Comparison of ENCODE assay signal across 8 mouse cellular contexts in the genomic region with DNA sequence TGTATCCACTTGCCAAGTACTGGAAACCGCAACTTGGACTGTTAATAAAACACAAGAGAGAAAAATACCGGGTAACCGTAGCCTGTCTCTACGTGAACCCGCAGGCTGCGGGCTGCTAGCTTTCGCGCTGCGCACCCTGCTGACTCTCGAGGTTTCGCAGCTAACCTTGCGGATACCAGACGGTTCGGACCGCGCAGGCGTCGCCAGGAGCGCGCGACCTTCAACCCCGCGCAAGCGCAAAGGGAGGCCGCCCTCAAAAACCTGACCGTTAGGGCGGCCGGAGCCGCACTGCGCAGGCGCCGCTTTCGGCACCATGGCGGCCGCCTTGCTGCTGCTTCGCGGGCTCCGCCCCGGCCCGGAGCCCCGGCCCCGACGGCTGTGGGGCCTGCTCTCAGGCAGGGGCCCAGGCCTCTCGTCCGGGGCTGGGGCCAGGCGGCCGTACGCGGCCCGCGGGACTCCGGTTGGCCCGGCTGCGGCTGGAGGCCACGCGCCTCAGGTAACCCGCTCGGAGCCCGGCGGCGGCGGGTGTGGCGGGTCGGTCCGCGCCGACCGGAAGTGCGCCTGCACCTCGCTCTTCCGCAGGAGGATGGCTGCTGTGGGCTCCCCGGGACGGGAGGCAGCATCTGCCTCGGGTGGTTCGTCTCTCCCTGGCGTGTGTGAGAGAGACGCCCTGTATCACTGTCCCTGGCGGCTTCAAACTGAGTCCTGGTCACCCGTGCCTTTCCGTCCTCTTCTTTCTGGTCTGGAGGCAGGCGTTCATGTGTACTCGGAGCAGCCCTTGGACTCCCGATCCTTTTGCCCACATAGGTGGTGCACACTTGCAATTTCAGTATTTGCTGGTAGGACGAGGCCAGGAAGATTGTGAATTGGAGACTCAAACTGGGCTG. TPM values are rescaled to one million over a fixed set of nuclear protein-coding genes. Genes with fewer than 3 reads are reported as not detected.
A peak's percentile ranks its signal among the peaks of the same experiment; 100 is the strongest.
DNase-seq lines count a peak whose midpoint lies in the region; ATAC-seq lines count a peak whose summit lies in the region.

No protein-coding gene starts in this region.

- ATAC-seq in hindbrain, embryonic 15.5 days (ENCODE audit: low FRiP score, low read depth): peak; percentile 97

- H3K4me3 ChIP-seq in hindbrain, embryonic 15.5 days: peak overlapping the region; percentile 69

- no peaks in the 10 kb centered on the region for H3K9me3 ChIP-seq in hindbrain, embryonic 15.5 days

- H3K4me2 ChIP-seq in hindbrain, embryonic 15.5 days: peak overlapping the region; percentile 78

- WGBS in hindbrain, embryonic 15.5 days: under 1% methylated on average over 78 of the region's 84 CpGs

- peaks cover 5% of the 10 kb centered on the region for H3K36me3 ChIP-seq in hindbrain, embryonic 15.5 days

- H3K4me1 ChIP-seq in hindbrain, embryonic 15.5 days (replicated peaks): peaks cover 30% of the 10 kb centered on the region

- peak overlapping the region; percentile 95 for H3K27ac ChIP-seq in hindbrain, embryonic 15.5 days (replicated peaks)

- peak overlapping the region; percentile 94 for H3K9ac ChIP-seq in hindbrain, embryonic 15.5 days

- H3K27me3 ChIP-seq in hindbrain, embryonic 15.5 days: no peaks in the 10 kb centered on the region

- DNase-seq in R1 (ENCODE audit: low read depth, low spot score): peak; percentile 96
- peak; percentile 96 to 98 for DNase-seq in cerebellum, postnatal 25 days
- DNase-seq in frontal cortex, postnatal 25 days (ENCODE audit: low spot score in 2 of 2): peak; percentile 82 to 91
- peak; percentile 88 for DNase-seq in left cerebral cortex, adult 11 months (ENCODE audit: low spot score)
- DNase-seq in lung, postnatal 4 days: peak; percentile 97 to 98
- DNase-seq in retina, postnatal 7 days (ENCODE audit: low read depth, low spot score): peak; percentile 97
- DNase-seq in urinary bladder, adult 2 months (ENCODE audit: low spot score): peak; percentile 95

RNA-seq across cellular contexts. Expression of gene Spg7, which starts 2.7 kb away (rescaled TPM):
- 43.3 and 49.1 TPM in 2 replicates for polyA plus RNA-seq in hindbrain, embryonic 15.5 days (2015; fragmentation: Nextera tagmentation; extraction: Ambion mirVana)
- polyA plus RNA-seq in urinary bladder, adult 2 months (2012; rRNA removed): 56.0 and 63.5 TPM in 2 replicates

RNA-seq across cellular contexts. Expression of gene Ankrd11, which starts 23.4 kb away (rescaled TPM):
- 65.3 and 70.8 TPM in 2 replicates for polyA plus RNA-seq in hindbrain, embryonic 15.5 days (2015; fragmentation: Nextera tagmentation; extraction: Ambion mirVana)
- 37.9 and 57.1 TPM in 2 replicates for polyA plus RNA-seq in urinary bladder, adult 2 months (2012; rRNA removed)

RNA-seq across cellular contexts. Expression of gene Rpl13, which starts 36.7 kb away (rescaled TPM):
- polyA plus RNA-seq in hindbrain, embryonic 15.5 days (2015; fragmentation: Nextera tagmentation; extraction: Ambion mirVana): 632 and 725 TPM in 2 replicates
- 2,261 and 2,538 TPM in 2 replicates for polyA plus RNA-seq in urinary bladder, adult 2 months (2012; rRNA removed)

RNA-seq across cellular contexts. Expression of gene Cpne7, which starts 51.7 kb away (rescaled TPM):
- polyA plus RNA-seq in hindbrain, embryonic 15.5 days (2015; fragmentation: Nextera tagmentation; extraction: Ambion mirVana): 4.3 and 4.5 TPM in 2 replicates
- polyA plus RNA-seq in urinary bladder, adult 2 months (2012; rRNA removed): 4.7 and 4.9 TPM in 2 replicates

Comparison
In these comparisons a context has a peak if more than half of its experiments do, and no peak if none do; other contexts are left out.
1. Peak in every context shown above with its lines: DNase-seq, ATAC-seq, H3K4me3 ChIP-seq and H3K27ac ChIP-seq.